Mouse (Mus musculus) C2C12 (cell line): Measurements from ENCODE around the gene Stx6.

Source experiments
- CEBPB ChIP-seq: IDR thresholded peaks from one replicate; pipeline ENCODE4 v1.6.1; 2011; ENCODE audit warnings: low read depth, mild to moderate bottlenecking, control low read depth, moderate library complexity
- CTCF ChIP-seq: IDR thresholded peaks from one replicate; pipeline ENCODE4 v1.5.1; 2011; ENCODE audit not compliant: control insufficient read depth, insufficient read depth, insufficient read length
- FOSL1 ChIP-seq: IDR thresholded peaks from one replicate; pipeline ENCODE4 v1.8.0; 2011; ENCODE audit warnings: mild to moderate bottlenecking, low read length; ENCODE audit not compliant: poor library complexity, insufficient read depth, severe bottlenecking
- MAX ChIP-seq: IDR thresholded peaks from one replicate; pipeline ENCODE4 v1.6.1; 2011; ENCODE audit warnings: mild to moderate bottlenecking, control low read depth
- MYOD1 ChIP-seq: IDR thresholded peaks from one replicate; pipeline ENCODE4 v1.6.1; 2011; ENCODE audit warnings: low read depth; ENCODE audit not compliant: control insufficient read depth, insufficient read length
- MYOG ChIP-seq: IDR thresholded peaks from one replicate; pipeline ENCODE4 v1.6.1; 2011; ENCODE audit not compliant: control insufficient read depth, insufficient read length; ENCODE audit errors: extremely low read depth
- USF1 ChIP-seq: IDR thresholded peaks from one replicate; pipeline ENCODE4 v1.6.1; 2011; ENCODE audit warnings: low read depth, mild to moderate bottlenecking, control low read depth, moderate library complexity

GRCm38 (mm10) chr1:155207859-155208258, 49.3 kb downstream of the Stx6 start:
- no peak for TF ChIP-seq CEBPB
- no peak for TF ChIP-seq CTCF
- no peak for TF ChIP-seq FOSL1
- TF ChIP-seq USF1 = no peak
- TF ChIP-seq MAX = no peak
- no peak for TF ChIP-seq MYOG
- no peak for TF ChIP-seq MYOD1
